Mouse (Mus musculus): Measurements from ENCODE around the gene Alg9.

GRCm38 (mm10) chr9:50833786-50834185, 59.0 kb downstream of the Alg9 start:
- TF ChIP-seq CTCF (IDR thresholded peaks at IDR 0.05; ENCODE audit: borderline replicate concordance, insufficient read depth, low read length) (no peak), POLR2A (IDR thresholded peaks at IDR 0.05; ENCODE audit: low read depth, low read length) (no peak)

Measured in embryonic fibroblast, embryonic 13.5 days (primary cell).